Mouse (Mus musculus): Measurements from ENCODE around the gene Ccn5. TPM values are rescaled to one million over a fixed set of nuclear protein-coding genes. Genes with fewer than 3 reads are reported as not detected.
A peak's percentile ranks its signal among the peaks of the same experiment; 100 is the strongest.

The Ccn5 gene
- polyA plus RNA-seq, 1 experiment from 2014 or later: 0.09 TPM

DNA sequence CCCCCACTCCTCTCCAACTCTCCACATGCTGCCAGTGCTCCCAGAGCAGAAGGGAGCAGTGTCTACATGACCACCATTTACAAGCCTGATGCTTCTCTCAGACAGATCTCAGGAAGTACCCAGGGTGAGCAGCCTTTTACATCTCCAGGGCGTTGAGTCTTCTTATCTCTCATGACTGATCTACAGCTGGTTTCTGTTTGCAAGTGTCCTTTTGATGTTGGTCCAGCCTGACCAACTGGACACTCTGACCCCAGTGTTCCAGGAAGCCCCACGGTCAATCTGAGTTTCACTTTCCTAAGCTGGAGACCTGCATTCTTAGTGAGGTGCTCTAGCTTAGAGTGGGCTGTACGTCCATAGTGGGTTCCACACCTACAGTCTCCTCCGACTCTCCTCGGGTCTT is 16.8 kb upstream of the Ccn5 start:
- Histone ChIP-seq H3K27me3 (no peaks in the 10 kb centered on the region), H3K4me3 (replicated peaks) (no peak overlapping the region), H3K9ac (no peak overlapping the region), H3K9me3 (replicated peaks) (no peaks in the 10 kb centered on the region), H3K36me3 (no peaks in the 10 kb centered on the region), H3K27ac (no peak overlapping the region), H3K4me1 (replicated peaks) (no peaks in the 10 kb centered on the region), H3K4me2 (no peak overlapping the region)
- DNase-seq (no peak), ATAC-seq (ENCODE audit: low read depth) (no peak)
- 42% methylated on average over 5 of the region's 5 CpGs for WGBS (ENCODE audit: insufficient replicate concordance)

DNA sequence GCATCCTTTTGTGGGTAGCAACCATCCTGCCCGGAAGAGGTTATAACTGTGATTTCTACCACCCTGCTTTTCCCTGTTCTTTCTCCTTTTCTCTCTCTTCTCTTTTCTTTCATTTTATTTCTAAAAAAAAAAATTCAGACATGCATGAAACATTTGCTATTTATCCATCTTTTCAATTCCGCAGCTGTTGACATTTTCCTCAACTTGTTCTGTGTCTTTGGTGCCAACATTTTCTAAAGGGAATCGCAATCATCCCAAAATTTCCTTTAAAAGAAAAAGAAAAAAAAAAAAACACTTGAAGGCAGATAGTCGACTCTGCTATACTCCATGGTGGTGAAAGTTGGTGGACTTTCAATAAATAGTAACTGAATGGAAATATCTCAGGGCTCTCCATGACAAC is 11.5 kb upstream of the Ccn5 start:
- no peaks in the 10 kb centered on the region for H3K36me3 ChIP-seq
- ATAC-seq (ENCODE audit: low read depth): no peak
- 67% methylated on average over 4 of the region's 4 CpGs for WGBS (ENCODE audit: insufficient replicate concordance)
- no peak overlapping the region for H3K27ac ChIP-seq
- no peaks in the 10 kb centered on the region for H3K4me1 ChIP-seq (replicated peaks)
- no peaks in the 10 kb centered on the region for H3K9me3 ChIP-seq (replicated peaks)
- H3K4me2 ChIP-seq: no peak overlapping the region
- H3K27me3 ChIP-seq: no peaks in the 10 kb centered on the region
- H3K9ac ChIP-seq: no peak overlapping the region
- DNase-seq: no peak
- H3K4me3 ChIP-seq (replicated peaks): no peak overlapping the region

DNA sequence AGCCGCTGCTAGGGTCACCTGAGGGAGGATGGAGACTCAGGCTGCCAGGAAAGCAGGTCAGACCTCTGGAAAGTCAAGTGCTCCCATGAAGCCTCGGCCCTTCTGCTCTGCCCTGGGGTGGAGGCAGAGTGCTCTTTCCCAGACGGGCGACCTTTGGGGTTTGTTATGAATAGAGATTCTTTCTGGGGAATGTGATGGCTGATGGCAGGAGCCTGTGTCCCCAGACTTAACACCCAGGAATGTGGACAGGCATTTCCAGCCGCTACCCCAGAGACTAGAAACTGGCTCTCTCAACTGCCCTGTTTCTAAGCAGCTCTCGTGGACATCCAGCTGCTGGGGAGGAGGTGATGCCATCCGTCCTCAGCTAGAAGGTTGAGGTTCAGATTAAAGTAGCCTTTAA is 11.0 kb upstream of the Ccn5 start:
- H3K9ac ChIP-seq: no peak overlapping the region
- 50% methylated on average over 7 of the region's 7 CpGs for WGBS (ENCODE audit: insufficient replicate concordance)
- no peaks in the 10 kb centered on the region for H3K4me1 ChIP-seq (replicated peaks)
- H3K27ac ChIP-seq: no peak overlapping the region
- no peak for ATAC-seq (ENCODE audit: low read depth)
- DNase-seq: no peak
- no peaks in the 10 kb centered on the region for H3K27me3 ChIP-seq
- H3K4me3 ChIP-seq (replicated peaks): no peak overlapping the region
- no peaks in the 10 kb centered on the region for H3K36me3 ChIP-seq
- no peaks in the 10 kb centered on the region for H3K9me3 ChIP-seq (replicated peaks)
- no peak overlapping the region for H3K4me2 ChIP-seq

DNA sequence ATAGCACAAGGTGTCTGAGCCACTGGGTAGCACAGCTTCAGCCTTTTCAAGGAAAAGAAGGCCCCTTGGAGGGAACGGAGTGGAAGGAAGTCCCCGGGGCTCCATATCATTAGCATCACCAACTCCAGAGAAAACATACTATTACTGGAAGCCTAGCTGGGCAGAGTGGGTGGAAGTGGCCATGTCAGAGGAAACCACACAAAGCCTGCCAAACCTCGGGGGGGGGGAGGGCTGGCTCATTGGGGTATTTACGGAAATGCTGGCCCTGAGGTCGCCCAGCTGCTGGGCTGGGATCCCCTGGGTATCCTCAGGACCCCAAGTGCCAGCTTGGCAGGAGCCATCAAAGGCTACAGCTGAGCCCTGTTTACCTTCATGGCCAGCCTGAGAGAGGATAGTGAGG is 7.6 kb upstream of the Ccn5 start:
- no peaks in the 10 kb centered on the region for H3K36me3 ChIP-seq
- no peak overlapping the region for H3K4me3 ChIP-seq (replicated peaks)
- H3K4me2 ChIP-seq: no peak overlapping the region
- H3K27me3 ChIP-seq: no peaks in the 10 kb centered on the region
- DNase-seq (no peak), ATAC-seq (ENCODE audit: low read depth) (no peak)
- H3K9me3 ChIP-seq (replicated peaks): no peaks in the 10 kb centered on the region
- H3K27ac ChIP-seq: no peak overlapping the region
- H3K4me1 ChIP-seq (replicated peaks): no peaks in the 10 kb centered on the region
- 18% methylated on average over 5 of the region's 5 CpGs for WGBS (ENCODE audit: insufficient replicate concordance)
- H3K9ac ChIP-seq: no peak overlapping the region

DNA sequence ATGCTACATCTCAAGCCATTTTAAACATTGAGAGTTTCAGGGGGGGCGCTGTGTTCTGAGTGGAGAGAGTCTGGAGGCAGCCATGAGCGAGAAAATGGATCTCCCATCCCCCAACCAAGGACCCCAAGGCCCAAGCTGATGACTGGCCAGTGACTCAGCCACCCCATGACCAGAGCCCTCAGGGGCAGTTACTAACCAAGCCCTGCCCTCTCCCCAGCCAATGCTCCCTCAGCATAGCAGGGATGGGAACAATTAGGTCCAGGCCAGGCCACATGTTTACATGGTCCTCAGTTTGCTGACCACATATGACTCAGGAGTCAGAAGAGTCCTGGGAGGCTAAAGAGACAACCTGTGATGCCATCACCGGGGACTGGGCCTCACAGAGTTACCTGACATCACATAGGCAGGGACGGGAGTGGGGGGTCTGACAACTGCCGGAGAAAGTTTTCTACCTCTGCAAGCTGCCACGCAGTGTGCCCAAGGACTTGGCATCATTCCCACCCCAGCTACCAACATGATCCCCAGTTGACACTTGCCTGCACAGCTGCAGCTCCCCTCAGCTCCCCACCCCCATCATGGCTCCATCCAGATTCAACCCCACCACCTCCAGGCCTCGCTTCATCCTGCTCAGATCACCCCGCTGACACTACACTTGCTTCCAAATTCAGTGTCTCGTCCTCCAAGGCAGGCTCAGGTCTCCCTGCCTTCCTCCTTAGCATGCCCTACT is 5.8 kb upstream of the Ccn5 start:
- DNase-seq (no peak), ATAC-seq (ENCODE audit: low read depth) (no peak)
- H3K9ac ChIP-seq: no peak overlapping the region
- H3K27me3 ChIP-seq: no peaks in the 10 kb centered on the region
- H3K36me3 ChIP-seq: no peaks in the 10 kb centered on the region
- H3K4me3 ChIP-seq (replicated peaks): no peak overlapping the region
- no peak overlapping the region for H3K27ac ChIP-seq
- H3K9me3 ChIP-seq (replicated peaks): no peaks in the 10 kb centered on the region
- WGBS (ENCODE audit: insufficient replicate concordance): 72% methylated on average over 9 of the region's 9 CpGs
- no peaks in the 10 kb centered on the region for H3K4me1 ChIP-seq (replicated peaks)
- no peak overlapping the region for H3K4me2 ChIP-seq

GRCm38 (mm10) chr2:163823248-163823647 is 2.6 kb downstream of the Ccn5 start:
- Histone ChIP-seq H3K9ac (no peak overlapping the region), H3K27ac (no peak overlapping the region), H3K4me1 (replicated peaks) (no peaks in the 10 kb centered on the region), H3K9me3 (replicated peaks) (no peaks in the 10 kb centered on the region), H3K4me3 (replicated peaks) (no peak overlapping the region), H3K4me2 (0 out of 2 replicates have a peak overlapping the region, but pooled peaks have one; percentile 7), H3K36me3 (no peaks in the 10 kb centered on the region), H3K27me3 (no peaks in the 10 kb centered on the region)
- ATAC-seq (ENCODE audit: low read depth): no peak
- 3% methylated on average over 4 of the region's 4 CpGs for WGBS (ENCODE audit: insufficient replicate concordance)
- no peak for DNase-seq

DNA sequence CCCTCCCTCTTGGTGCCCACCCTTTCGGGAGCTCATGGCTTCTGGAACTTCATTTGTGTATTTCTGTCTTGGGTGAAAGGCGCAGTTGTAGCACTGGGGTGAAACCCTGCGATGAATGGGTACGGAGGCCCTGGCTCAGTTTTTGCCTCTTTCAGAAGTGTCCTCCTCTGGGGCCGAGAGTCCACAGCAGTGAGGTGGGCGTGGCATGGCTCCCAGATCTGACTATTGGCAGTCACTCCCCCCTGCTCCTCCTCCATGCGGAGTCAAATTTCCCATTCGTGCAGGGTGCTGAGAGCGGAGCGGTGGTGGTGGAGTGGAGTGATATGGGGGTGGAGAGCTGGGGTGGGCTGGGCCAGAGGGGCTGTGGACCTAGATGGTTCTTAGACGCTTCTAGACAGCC is 3.1 kb downstream of the Ccn5 start:
- H3K4me1 ChIP-seq (replicated peaks): no peaks in the 10 kb centered on the region
- H3K27me3 ChIP-seq: no peaks in the 10 kb centered on the region
- 40% methylated on average over 11 of the region's 11 CpGs for WGBS (ENCODE audit: insufficient replicate concordance)
- H3K9ac ChIP-seq: no peak overlapping the region
- ATAC-seq (ENCODE audit: low read depth) (peak; percentile 75), DNase-seq (no peak)
- no peaks in the 10 kb centered on the region for H3K9me3 ChIP-seq (replicated peaks)
- H3K36me3 ChIP-seq: no peaks in the 10 kb centered on the region
- no peak overlapping the region for H3K27ac ChIP-seq
- no peak overlapping the region for H3K4me3 ChIP-seq (replicated peaks)
- H3K4me2 ChIP-seq: 0 out of 2 replicates have a peak overlapping the region, but pooled peaks have one; percentile 7

DNA sequence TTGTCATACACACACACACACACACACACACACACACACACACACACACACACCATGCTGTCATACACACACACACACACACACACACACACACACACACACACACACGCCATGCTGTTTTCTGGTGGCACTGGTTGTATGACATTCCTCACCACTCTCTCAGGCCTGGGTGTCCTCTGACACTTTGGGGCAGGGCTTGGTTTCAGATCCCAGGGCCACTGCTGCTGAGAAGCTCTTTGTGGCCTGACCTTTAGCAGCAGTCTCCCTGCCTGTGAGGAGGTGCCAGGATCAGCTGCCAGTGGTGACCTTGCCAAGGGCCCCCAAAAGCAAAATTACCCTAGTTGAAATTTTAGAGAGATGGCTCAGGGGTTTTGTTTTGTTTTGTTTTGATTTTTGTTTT is 5.2 kb downstream of the Ccn5 start:
- H3K4me2 ChIP-seq: no peak overlapping the region
- no peak overlapping the region for H3K9ac ChIP-seq
- WGBS (ENCODE audit: insufficient replicate concordance): 56% methylated on average over 1 of the region's 1 CpGs
- no peaks in the 10 kb centered on the region for H3K4me1 ChIP-seq (replicated peaks)
- H3K27me3 ChIP-seq: no peaks in the 10 kb centered on the region
- H3K4me3 ChIP-seq (replicated peaks): no peak overlapping the region
- H3K27ac ChIP-seq: no peak overlapping the region
- no peaks in the 10 kb centered on the region for H3K9me3 ChIP-seq (replicated peaks)
- no peaks in the 10 kb centered on the region for H3K36me3 ChIP-seq
- no peak for DNase-seq
- no peak for ATAC-seq (ENCODE audit: low read depth)

DNA sequence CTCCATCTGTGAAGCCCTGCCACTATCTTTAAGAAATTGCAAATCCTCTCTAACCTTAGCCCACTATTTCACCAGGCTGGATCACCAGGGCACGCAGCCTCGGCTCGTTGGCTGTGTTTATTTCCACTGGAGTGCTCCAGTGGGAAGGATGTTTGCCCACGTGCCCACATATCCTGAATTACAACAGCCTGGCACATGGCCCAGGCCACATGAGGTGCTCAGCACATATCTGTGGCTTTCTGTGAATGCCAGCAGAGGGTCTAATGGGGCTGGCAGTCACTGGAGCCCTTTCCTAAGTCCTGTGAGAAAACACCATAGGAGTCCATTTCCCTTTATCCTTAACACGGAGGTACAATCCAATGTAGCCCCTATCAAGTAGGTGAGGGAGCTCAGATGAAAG is 5.8 kb downstream of the Ccn5 start:
- Histone ChIP-seq H3K36me3 (no peaks in the 10 kb centered on the region), H3K9me3 (replicated peaks) (no peaks in the 10 kb centered on the region), H3K4me1 (replicated peaks) (no peaks in the 10 kb centered on the region), H3K4me2 (no peak overlapping the region), H3K27me3 (no peaks in the 10 kb centered on the region), H3K27ac (no peak overlapping the region), H3K4me3 (replicated peaks) (no peak overlapping the region), H3K9ac (no peak overlapping the region)
- WGBS (ENCODE audit: insufficient replicate concordance): 56% methylated on average over 5 of the region's 5 CpGs
- no peak for ATAC-seq (ENCODE audit: low read depth)
- DNase-seq: no peak

DNA sequence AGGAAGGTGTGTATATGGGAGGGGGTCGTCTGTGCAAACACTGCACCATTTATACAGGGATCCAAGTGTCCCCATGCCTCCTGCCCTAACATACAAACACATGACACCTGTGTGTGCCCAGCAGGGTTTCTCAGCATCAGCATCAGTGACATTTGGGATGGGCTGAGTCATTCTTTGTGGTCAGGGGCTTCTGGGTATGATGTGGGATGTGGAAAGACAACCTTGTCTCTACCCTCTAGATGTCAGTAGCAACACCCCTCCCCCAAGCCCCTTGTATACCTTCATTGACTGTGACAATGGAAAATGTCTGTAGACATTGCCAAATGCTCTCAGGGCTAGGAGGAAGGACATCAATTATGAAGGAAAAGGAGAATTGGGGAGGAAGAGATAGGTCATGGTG is 10.5 kb downstream of the Ccn5 start:
- Histone ChIP-seq H3K4me3 (replicated peaks) (no peak overlapping the region), H3K9me3 (replicated peaks) (no peaks in the 10 kb centered on the region), H3K9ac (no peak overlapping the region), H3K4me1 (replicated peaks) (no peaks in the 10 kb centered on the region), H3K36me3 (no peaks in the 10 kb centered on the region), H3K27me3 (no peaks in the 10 kb centered on the region), H3K4me2 (no peak overlapping the region), H3K27ac (no peak overlapping the region)
- DNase-seq: no peak
- WGBS (ENCODE audit: insufficient replicate concordance): 26% methylated on average over 1 of the region's 1 CpGs
- ATAC-seq (ENCODE audit: low read depth): no peak

GRCm38 (mm10) chr2:163838043-163838442 is 17.4 kb downstream of the Ccn5 start:
- Histone ChIP-seq H3K9me3 (replicated peaks) (no peaks in the 10 kb centered on the region), H3K9ac (no peak overlapping the region), H3K27me3 (no peaks in the 10 kb centered on the region), H3K27ac (no peak overlapping the region), H3K4me2 (no peak overlapping the region), H3K4me3 (replicated peaks) (no peak overlapping the region), H3K4me1 (replicated peaks) (no peaks in the 10 kb centered on the region), H3K36me3 (no peaks in the 10 kb centered on the region)
- peak; percentile 38 for DNase-seq
- no peak for ATAC-seq (ENCODE audit: low read depth)
- 21% methylated on average over 9 of the region's 9 CpGs for WGBS (ENCODE audit: insufficient replicate concordance)

DNA sequence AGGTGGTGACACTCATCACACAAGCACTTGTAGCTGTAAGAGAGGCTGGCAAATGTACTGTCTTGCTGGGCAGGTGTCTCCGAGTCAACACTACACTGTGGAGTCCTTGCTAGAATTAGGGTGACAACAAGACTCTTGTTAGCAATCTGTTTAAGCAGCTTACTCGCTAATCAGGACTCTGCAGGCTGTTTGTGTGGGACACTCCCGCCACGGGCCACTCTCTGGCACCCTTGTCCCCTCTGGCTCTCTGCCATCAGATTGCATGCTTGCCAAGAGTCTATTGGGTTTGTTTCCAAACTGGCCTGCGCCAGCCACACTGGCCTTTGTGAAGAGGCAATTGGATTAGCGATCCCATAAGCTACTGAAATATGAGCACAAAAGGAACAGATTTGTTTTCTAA is 18.9 kb downstream of the Ccn5 start:
- H3K27me3 ChIP-seq: no peaks in the 10 kb centered on the region
- ATAC-seq (ENCODE audit: low read depth): no peak
- H3K27ac ChIP-seq: no peak overlapping the region
- no peak overlapping the region for H3K4me2 ChIP-seq
- H3K9ac ChIP-seq: no peak overlapping the region
- DNase-seq: no peak
- no peak overlapping the region for H3K4me3 ChIP-seq (replicated peaks)
- H3K36me3 ChIP-seq: no peaks in the 10 kb centered on the region
- H3K9me3 ChIP-seq (replicated peaks): no peaks in the 10 kb centered on the region
- WGBS (ENCODE audit: insufficient replicate concordance): 48% methylated on average over 6 of the region's 6 CpGs
- no peaks in the 10 kb centered on the region for H3K4me1 ChIP-seq (replicated peaks)

Data from liver, embryonic 13.5 days (tissue).